Mouse (Mus musculus) adrenal gland, adult (tissue): ENCODE results near the gene Cep83.

Experiments used
- DNase-seq, 2 experiments: peaks; one replicate each; pipeline ENCODE4 v3.0.0; 2022 to 2023; ENCODE audit warnings: low spot score in 1 of 2; ENCODE audit not compliant: inconsistent age in 2 of 2

The Cep83 gene

DNA sequence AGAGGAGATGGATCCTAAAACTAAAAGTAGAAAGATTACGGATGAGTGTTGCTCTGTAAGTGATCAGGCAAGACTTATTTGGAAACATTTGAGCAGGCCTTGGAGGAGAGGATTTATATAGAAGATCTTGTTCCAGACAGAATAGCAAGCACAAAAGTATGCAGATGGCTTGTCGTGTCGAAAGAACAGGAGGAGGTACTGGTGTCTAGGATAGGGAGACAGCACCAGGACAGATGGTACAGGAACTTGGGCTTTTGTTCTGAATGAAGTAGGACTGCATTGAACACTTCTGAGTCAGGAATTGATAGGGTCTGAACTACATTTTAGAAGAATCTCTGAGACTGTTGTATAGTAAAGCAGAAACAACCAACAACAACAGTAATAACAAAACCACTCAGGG, 89.1 kb downstream of the Cep83 start:
- no peak for DNase-seq

DNA sequence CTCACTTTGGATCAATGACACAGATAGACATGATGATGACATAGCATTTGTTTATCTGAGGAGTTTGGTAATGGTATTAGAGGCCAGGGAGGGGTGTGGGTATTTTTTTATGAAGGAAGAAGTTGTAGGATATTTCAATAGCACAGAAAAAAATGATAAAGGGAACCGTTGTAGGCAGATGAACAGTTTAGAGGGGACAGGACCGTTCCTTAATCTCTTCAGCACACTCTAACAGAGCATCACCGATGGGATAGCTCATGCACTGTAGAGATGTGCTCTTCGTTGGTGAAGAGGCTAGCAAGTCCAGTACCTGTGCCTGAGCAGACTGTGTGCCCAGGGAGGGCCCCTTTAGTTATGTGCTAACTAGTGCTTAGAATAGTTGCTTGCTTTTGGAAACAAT, 90.9 kb downstream of the Cep83 start:
- DNase-seq, result no peak

DNA sequence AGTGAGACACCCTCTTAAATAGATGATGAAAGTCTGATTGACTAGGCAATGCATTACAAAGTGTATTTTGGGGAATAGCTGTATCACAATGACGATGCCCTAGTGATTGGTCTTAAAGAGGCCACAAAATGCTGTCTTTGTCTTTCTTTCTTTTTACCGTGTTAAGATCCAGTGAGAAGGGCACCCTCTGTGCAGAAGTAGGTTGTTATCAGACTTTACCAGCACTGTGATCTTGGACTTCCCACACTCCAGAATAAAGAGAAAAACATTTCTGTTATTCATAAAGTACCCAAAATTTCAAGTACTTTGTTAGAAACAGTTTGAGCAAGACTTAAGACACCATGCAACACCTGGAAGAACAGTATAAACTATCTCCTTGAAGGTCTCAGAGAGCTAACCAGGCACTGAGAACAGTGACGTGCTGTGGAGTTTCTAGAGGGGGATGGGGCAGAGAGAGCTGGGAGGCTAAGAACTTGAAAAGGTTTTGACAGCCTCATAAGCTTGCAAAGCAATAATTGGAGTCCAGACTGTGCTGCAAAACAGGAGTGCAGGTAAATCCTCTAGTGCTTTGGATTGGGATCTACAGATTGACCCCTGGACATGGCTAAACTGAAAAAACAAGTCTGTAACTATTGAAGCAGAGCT, 92.3 kb downstream of the Cep83 start:
- DNase-seq, result no peak

DNA sequence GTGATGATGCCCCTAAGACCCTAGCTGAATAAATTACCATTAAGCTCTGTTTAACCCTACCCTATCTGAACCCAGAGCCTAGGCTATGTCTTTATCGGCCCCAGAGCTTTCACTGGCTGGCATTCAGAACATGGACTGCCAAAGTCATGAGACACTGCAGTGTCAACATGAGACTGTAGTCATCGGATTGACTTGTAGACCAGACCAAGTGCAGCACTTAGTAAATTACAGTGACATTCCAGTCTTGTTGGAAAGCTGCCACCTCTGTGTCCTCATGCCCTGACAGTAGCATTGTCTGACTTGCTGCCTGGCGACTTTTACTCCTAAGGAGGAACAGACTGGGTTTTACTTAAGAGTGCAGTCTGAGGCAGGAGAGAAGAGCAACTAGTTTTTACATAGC, 100.8 kb downstream of the Cep83 start:
- peak; percentile 73 to 87 for DNase-seq

DNA sequence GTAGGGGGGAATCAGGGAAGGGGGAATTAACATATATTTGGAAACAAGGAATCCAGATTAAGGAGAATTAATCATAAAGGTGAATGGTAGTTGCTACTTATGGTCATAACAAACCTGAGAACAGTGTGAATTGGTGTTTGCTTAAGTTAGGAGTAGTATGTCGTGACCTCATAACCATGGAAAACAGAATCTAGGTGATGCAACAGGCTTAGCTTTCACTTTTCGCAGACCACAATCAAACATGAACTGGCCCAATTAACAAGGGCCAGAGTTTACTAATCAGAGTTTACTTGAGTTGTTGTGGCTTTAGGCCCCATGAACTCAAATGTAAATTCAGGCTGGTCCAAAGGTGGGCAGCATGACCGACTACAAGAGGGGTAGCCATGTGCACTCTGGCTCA, 105.5 kb downstream of the Cep83 start:
- DNase-seq, result no peak

DNA sequence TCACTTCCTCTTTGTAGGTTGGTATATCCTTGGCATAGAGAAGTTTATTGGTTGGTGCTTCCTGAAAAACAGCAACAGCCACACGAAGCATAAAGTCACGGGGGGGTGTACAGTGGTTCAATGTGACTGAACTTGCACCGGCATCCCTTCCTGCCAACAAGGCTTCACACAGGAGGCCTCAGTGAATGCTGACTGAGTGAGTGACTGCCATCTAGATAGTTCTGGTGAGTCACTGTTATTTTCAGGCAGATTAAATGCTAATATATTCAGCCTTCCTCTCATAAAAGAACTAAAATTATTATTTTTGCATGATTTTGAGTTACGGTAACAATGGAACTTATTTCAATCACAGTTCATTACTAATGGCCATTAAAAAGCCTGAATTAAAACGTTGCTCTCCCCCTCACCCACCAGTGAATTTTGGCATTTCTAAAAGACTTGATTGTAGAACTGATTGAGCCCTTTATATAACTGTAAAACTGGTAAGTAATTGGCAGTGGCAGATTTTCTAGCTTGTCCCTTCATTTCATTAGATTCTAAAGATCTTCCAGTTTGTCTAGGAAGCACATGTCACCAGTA, 106.3 kb downstream of the Cep83 start:
- DNase-seq, result no peak

DNA sequence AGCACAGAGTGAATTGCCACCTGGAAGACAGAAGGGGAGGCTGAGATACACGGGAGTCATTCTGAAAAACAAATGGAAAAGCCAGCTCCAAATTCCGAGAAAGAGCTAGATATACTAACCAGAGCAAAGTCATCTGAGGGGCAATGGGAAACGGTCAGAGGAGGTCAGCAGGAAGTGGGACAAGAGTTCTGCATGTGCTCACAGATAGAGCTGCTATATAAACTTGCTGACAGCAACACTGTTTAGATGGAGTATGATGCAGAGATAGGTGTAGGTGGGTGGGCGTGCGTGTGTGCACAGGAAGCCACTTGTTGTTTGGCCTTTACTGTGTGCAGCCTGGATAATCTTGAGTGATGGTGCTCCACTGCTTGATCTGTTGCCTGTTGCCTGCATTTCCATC, 109.7 kb downstream of the Cep83 start:
- no peak for DNase-seq

DNA sequence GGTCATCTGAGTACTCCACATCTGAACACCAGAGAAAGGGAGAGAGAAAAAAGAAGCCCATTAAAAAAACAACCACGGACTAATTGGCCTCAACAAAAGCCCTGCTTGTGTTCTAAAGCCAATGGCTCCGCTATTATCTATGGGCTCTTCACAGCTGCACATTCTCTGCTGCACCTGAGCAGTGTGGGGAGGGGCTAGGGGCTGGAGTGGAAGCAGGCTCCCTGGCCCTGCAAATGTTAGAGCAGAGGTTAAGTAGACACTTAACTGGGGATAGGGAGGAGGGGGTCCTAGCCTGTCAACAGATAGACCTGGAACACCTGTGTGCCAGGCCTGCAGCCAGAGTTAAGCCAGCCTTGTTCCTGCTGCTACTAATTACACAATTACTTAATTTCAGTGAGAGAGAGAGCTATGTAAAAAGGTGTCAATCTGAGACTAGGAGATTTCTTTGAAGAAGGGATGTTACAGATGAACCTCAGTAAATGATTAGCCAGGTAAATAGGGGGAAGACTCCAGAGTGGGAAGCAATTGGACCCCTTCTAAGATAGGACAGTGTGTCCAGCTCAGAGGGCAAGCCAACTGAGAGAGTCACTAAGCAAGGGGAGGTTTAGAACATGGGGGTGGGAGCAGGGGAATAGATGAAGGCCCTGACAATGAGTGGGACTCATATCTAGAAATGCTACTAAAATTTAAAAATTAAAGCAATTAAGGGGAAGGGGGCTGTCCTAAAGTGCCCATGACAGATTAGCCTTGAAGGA, 111.2 kb downstream of the Cep83 start:
- DNase-seq, result no peak

DNA sequence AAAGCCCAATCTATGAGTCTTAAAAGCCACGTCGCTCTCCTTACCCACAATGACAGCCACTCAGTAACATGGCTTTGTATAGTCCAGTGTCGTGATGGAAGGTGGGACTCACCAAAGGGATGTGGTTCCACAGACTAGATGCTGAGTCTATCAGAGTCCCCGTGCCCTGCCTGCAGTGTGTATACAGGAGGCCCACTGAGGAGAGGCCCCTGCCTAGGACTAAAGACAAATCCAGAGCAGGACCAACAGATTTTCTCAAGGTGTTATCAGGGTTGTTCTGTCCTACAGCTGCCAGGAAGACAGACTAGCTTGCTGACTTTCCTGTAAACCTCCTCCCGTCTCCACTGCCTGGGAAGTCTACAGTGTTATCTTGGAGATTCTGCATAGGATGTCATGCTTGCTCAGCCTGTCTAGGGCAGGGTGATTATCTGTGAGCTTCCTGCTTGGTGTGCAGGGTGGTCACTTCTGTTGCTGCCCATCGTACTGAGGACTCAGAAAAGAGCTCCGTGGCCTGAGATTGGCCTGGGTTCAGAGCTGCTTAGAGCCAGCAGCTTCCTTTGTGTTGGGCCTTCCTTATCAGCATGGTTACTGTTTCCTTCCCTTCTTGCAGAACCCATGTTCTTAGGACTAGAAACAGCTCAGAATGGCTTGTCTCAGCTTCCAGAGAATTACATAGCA, 112.4 kb downstream of the Cep83 start:
- DNase-seq, result no peak

DNA sequence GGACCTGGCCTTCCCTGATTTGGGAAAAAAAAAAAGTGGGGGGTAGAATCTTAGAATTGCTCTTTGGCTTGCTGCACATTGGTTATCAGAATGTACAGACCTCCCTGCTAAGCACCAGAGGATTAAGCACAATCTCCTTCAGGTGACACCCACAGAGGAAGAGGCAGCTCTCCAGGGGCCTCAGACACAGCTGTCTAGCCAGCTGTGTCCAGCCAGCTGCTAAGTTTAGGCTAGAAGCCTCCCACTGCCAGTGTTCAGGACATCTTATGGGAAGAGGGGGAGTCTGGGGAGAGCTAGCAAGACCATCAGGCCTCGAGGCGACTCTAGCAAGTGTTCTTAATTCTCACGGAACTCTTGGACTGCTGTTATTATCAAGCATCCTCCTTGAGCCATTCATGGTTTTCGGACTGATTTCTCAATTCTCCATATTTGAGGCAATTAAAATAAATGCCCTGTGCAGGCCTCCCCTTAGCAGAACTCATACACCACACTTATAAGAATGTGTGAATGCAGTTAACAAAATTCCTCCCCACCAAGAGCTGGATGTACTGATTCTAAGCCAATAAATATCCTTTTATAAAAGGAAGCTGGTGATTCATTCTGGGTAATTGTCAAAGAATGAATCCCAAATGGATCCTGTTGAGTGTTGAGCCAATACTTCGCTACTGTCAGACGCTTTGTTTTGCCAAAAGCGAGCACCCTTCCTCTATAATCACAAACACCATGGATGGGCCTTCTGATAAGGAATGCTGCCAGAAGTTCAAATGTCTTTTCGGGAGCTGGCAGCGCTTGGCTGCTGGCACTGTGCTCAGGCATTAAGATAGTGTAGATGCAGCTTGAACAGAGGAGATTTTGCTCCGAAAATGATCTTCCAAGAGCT, 115.8 kb downstream of the Cep83 start:
- DNase-seq, result no peak

DNA sequence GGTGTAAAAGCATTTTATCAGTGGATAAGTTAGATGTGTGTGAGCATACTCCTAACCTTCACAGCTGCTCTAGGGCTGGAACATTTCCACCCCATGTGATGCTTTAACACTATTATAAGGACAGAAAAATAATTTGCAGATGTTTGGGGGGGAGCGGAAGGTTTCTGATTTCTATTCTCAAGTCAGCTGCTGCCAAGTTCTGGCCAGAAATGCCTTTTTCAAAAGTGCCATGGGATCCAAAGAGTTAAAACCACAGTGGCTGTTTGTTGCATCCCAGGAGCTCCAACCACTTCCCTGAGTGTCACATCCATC, 116.4 kb downstream of the Cep83 start:
- no peak for DNase-seq

DNA sequence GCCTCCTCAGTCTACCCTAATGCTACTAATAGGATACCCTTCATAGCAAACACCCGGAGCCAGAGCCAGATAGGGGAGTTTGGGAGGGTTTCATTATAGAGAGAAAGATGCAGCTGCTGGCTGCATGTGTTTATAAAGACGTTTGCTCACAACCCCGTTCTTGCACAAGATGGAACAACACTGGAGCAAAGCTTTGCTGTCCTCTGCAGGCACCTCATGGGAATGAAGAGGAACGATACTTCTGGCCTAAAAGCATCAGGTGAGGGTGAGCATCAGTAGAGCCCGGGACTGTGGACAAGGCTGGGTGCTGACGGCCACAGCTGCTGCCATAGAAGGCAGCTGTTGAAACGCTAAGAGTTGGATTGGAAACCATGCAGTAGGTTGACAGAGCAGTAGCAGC, 118.9 kb downstream of the Cep83 start:
- DNase-seq, result no peak

DNA sequence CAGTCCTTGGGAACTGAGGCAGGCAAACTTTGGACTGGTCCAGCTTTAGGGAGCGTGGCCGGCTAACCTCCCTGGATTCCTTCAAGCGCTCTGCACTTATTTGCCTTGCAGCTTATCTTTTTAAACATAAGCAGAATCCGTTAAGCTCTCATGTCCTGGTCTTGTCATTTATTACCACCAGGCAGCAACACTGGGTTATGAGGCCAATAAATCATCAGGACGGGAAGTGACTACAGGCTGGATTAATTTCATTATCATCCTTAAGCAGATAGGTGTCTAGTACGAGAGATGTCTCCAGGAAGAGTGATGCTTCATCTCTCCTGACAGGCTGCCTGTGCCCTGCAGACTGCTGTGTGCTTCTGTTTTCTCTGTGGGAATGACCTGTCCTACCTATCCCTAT, 119.8 kb downstream of the Cep83 start:
- no peak for DNase-seq

DNA sequence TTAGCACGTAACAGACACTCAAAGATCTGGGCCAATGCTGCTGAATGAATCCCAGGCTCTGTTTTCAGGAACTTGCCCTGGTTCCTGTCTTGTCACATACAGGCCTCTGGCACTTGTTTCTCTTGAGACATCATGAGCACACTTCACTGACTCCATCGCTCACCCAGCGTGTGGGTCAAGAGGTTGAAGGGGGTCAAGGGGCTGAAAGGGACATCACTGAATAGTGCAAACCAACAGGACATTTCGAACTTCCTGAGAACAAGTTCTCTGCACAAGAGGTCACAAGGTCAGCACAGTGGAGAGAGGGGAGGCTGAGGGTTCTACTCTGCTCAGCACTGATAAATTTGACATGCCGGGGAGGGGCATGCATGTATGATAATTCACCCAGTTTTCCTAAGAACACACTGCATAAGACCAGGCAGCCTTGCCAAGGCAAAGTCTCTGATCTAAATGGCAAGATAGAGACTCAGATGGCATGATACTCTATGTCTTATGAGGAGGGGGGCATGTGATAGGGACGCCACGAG, 121.6 kb downstream of the Cep83 start:
- DNase-seq, result no peak

DNA sequence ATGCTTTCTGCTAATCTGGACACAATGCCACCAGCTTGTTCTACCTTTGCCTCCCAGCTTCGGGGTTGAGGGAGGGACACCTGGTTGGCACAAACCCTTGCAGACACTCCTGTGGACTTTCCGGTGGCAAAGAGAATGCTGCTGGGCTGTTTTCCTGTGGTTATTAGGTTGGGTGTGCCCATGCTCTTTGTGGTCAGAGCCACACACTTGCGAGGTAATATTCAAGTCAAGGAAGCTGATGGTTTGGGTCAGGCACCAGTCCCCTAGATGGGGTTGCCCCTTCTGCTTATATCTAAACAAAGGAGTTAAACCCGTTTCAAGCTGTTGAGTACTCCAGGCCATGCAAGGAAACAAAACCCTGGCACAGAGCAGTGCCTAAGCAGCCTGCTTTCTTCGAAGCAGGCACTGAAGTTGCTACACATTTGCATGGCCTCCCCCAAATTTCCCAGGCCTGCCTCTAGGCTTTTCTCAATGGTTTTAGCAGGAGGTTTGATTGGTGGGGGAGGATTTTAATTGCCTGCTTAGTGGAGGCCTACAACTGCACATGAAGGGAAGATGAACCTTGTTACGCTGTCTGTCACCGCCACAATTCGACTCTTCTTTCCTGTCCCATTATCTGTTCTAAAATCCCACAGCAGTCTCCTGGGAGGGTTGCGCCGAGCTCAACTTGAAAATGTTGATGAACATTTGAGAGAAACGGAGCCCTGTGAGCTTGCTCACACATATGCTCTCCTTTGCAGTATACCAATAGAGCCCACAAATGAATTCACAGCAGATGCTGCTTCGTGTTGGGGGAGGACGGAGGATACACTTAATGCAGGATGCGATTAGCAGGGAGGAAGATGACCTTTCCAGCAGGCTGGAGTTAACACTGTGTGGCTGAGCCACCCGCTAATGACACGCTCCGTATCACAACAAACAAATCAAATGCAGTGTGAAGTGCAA, 123.7 kb downstream of the Cep83 start:
- DNase-seq, result no peak

DNA sequence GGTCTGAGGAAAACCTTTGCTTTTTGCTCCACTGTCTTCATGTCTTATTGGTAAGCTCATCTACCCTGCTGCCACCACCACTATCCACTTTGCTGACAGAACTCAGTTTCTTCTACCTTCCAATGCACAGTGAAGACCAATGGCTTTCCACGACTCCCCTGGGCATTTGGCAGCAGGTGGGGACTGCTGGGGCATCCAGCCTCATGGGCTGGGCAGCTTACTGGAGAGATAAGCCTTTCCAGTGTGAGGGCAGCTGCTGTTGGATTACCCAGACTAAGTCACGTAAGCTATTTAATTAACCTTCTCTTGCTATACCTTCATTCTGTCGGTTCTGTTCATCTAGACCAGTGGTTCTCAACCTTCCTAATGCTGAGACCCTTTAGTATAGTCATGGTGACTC, 129.7 kb downstream of the Cep83 start:
- DNase-seq, result no peak

DNA sequence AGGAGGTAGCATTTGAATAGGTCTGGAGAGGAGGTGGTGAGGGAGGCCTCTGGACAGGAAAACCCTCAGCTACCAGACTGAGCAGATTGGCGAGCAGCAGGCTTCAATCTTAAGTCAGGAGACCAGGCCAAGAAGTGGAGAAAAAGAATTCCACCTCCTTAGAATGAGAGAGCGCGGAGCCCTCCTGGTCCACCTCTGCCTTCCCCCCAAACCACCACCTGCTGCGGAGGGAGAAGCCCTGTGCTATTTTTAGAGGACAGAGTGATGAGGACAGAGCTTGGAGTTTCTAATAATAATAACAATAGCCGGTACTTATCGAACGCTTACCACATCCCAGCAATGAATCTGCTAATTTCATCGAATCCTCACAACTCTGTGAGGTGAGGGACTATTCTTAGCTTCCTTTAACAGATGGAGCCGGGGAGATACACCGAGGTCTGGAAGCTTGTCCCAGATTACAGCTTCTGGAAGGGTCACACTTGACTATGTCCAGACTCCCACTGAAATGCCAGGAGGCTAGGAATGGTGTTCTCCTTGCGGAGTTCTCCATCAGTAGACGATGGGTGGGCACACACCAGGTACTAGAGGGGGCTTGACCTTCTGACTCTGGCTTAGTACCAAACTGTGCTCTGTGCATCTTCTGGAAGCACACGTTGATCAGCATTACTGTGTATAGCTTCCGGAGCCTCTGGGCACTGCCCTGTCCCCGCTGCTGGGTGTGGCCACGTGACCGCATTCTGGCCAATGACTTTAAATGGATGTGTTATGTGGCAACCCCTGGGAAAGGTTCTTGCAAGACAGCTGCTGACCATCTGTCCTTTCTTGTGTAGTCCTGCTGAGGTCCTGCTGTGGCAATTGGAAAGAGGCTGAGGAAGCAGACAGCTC, 130.6 kb downstream of the Cep83 start:
- DNase-seq, result no peak

DNA sequence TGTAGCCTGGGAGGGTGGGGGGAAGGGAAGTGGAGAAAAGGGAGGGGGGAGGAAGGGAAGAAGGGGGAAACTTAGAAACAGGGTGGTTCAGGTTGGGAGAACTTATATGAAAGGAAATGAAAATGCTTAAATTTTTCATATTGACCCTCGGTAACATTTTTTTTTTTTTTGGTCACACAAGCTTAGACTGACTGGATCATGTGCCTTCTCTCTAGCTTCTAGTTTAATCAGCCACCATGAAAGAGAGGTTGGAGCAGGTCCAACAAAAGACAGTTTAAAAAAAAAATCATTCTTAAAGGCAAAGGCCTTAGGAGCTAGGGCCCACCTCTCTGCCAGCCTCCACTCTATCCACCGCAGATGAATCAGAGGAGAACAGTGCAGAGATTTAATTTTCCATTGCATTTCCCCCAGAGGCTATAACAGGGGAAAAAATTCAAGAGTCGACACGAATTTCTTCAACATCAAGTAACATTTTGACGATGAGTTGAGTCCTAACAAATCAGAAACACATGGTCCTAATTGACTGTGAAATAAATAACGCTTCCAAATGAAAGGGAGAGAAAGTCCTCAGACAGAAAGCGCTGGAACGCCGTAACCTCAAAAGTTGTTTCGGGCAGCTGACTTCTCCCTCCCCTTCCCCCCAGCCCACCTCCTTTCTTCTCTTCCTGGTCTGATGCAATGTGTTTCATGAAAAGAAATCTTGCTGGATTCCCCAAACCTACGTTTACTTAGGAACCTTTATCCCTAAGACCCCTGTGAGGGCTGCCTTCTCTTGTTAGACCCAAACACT, 135.7 kb downstream of the Cep83 start:
- DNase-seq, result no peak
